Mouse (Mus musculus): ENCODE measurements at regions not wholly inside any gene's neighbourhood (a gene's known extent, or its start where the extent isn't known, plus 50 kb on each side); places are given as distances from the start of the nearest gene placed in this dataset.

GRCm38 (mm10) chr15:87940837-87941236, 396.7 kb downstream of the Fam19a5 start:
- Histone ChIP-seq H3K4me2 (no peak overlapping the region), H3K36me3 (no peaks in the 10 kb centered on the region), H3K9ac (no peak overlapping the region), H3K27ac (replicated peaks) (no peak overlapping the region), H3K9me3 (no peaks in the 10 kb centered on the region), H3K4me3 (no peak overlapping the region), H3K4me1 (replicated peaks) (no peaks in the 10 kb centered on the region), H3K27me3 (no peaks in the 10 kb centered on the region)
- no peak for ATAC-seq (ENCODE audit: low read depth)
- WGBS: 61% methylated on average over 3 of the region's 3 CpGs

GRCm38 (mm10) chr15:87952531-87952930, 408.4 kb downstream of the Fam19a5 start:
- Histone ChIP-seq H3K4me1 (replicated peaks) (no peaks in the 10 kb centered on the region), H3K36me3 (no peaks in the 10 kb centered on the region), H3K27ac (replicated peaks) (no peak overlapping the region), H3K4me3 (no peak overlapping the region), H3K9ac (no peak overlapping the region), H3K9me3 (no peaks in the 10 kb centered on the region), H3K27me3 (no peaks in the 10 kb centered on the region), H3K4me2 (no peak overlapping the region)
- no peak for ATAC-seq (ENCODE audit: low read depth)
- WGBS: 82% methylated on average over 3 of the region's 3 CpGs

GRCm38 (mm10) chr15:87955685-87956256, 411.7 kb downstream of the Fam19a5 start:
- Histone ChIP-seq H3K4me2 (no peak overlapping the region), H3K27ac (replicated peaks) (no peak overlapping the region), H3K27me3 (no peaks in the 10 kb centered on the region), H3K4me1 (replicated peaks) (no peaks in the 10 kb centered on the region), H3K36me3 (no peaks in the 10 kb centered on the region), H3K9me3 (no peaks in the 10 kb centered on the region), H3K4me3 (no peak overlapping the region), H3K9ac (no peak overlapping the region)
- WGBS: 62% methylated on average over 5 of the region's 5 CpGs
- ATAC-seq (ENCODE audit: low read depth): no peak

DNA sequence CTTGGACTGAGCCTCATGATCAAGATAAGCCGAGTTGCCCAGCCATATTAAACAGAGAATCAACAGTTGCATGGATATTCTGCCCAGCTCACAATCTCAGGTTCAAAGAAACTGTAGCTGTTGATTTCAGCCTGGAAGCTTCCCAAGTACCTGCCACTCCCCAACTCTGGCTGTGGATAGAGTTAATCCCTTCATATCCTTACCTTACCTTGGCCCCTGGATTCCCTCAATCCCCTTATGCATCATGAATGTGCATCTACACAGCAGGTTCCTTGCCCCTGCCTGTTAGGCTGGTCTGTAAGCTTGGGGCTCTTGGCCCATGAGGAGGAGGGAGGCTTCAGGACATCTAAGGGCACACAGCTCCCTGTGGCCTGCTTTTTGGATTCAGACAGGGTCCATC, 414.8 kb downstream of the Fam19a5 start:
- no peaks in the 10 kb centered on the region for H3K36me3 ChIP-seq
- H3K4me3 ChIP-seq: no peak overlapping the region
- no peak overlapping the region for H3K27ac ChIP-seq (replicated peaks)
- ATAC-seq (ENCODE audit: low read depth): no peak
- no peaks in the 10 kb centered on the region for H3K9me3 ChIP-seq
- no peak overlapping the region for H3K9ac ChIP-seq
- H3K27me3 ChIP-seq: no peaks in the 10 kb centered on the region
- no peaks in the 10 kb centered on the region for H3K4me1 ChIP-seq (replicated peaks)
- 82% methylated on average over 1 of the region's 1 CpGs for WGBS
- H3K4me2 ChIP-seq: no peak overlapping the region

DNA sequence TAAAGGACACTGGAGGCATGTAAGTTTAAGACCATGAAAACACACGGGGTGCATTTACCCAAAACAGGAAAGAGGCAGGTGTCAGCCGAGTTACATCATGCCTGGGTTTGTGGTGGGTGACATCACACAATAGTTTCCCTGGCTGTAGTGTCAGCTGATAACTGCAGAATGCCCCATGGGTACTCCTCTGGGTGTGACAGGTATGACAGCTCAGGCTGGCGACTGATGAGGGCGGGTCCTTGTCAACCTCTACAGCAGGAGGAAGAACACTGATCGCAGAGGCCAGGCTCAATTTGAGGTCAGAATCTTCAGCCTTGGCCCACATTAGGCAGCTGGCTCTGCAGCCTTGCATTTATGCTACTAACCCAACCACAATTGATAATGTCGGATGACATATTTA, 428.5 kb downstream of the Fam19a5 start:
- Histone ChIP-seq H3K36me3 (no peaks in the 10 kb centered on the region), H3K4me1 (replicated peaks) (no peaks in the 10 kb centered on the region), H3K4me3 (no peak overlapping the region), H3K4me2 (no peak overlapping the region), H3K9me3 (no peaks in the 10 kb centered on the region), H3K9ac (no peak overlapping the region), H3K27me3 (no peaks in the 10 kb centered on the region), H3K27ac (replicated peaks) (no peak overlapping the region)
- 86% methylated on average over 6 of the region's 6 CpGs for WGBS
- no peak for ATAC-seq (ENCODE audit: low read depth)

DNA sequence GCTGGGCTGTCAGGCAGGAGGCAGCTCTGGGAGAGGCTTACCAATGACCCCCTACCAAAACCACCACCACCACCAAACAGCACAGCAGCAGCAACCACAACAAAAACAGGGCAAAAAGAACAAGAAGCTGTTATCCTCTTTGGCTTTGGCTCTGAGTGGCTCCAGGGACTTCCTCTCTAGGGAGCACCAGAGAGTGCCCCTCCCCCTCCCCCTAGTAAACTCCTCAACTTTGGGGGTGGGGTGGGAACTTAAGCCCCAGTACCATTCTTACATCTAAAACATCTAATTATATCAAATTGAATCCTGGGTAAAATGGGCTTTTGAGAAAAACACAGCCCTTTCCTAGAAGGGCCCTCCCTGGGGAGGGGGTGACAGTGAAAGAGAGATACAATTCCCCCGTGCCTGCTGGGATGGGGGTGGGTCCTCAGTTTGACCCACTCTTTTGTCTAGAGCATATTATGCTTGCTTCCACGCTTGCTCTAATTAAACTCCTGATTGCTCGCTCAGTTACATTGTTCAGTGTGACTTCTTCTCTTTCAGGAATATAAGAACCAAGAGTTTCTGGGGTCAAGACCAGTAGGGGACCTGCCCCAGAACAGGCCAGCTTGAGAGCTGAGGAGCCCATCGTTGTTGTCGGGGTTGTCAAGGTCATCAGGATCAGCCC, 443.4 kb downstream of the Fam19a5 start:
- Histone ChIP-seq H3K4me1 (replicated peaks) (peaks cover 10% of the 10 kb centered on the region), H3K4me2 (no peak overlapping the region), H3K36me3 (no peaks in the 10 kb centered on the region), H3K9me3 (no peaks in the 10 kb centered on the region), H3K9ac (no peak overlapping the region), H3K4me3 (no peak overlapping the region), H3K27ac (replicated peaks) (no peak overlapping the region), H3K27me3 (no peaks in the 10 kb centered on the region)
- ATAC-seq (ENCODE audit: low read depth): no peak
- WGBS: 23% methylated on average over 5 of the region's 5 CpGs

DNA sequence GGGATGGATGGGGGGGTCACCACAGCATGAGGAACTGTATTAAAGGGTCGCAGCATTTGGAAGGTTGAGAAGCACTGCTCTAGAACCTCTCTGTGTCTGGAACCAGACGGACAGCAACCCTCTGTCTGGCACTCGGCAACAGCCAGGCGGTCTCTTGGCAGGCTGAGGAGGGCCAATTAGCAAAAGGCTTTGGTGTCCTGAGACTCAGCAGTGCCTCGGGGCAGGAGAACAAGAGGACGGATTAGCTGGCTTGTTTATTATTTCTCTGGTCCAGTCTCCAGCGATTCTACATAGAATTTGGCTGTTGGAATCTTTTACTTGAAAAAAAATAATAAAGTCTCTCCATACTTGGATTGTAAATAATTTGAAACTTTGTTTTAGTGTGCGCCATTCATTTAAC, 450.4 kb downstream of the Fam19a5 start:
- ATAC-seq (ENCODE audit: low read depth): no peak
- no peak overlapping the region for H3K4me2 ChIP-seq
- H3K27ac ChIP-seq (replicated peaks): no peak overlapping the region
- WGBS: 70% methylated on average over 8 of the region's 8 CpGs
- no peaks in the 10 kb centered on the region for H3K36me3 ChIP-seq
- H3K4me3 ChIP-seq: no peak overlapping the region
- H3K4me1 ChIP-seq (replicated peaks): no peaks in the 10 kb centered on the region
- no peaks in the 10 kb centered on the region for H3K27me3 ChIP-seq
- H3K9ac ChIP-seq: no peak overlapping the region
- no peaks in the 10 kb centered on the region for H3K9me3 ChIP-seq

DNA sequence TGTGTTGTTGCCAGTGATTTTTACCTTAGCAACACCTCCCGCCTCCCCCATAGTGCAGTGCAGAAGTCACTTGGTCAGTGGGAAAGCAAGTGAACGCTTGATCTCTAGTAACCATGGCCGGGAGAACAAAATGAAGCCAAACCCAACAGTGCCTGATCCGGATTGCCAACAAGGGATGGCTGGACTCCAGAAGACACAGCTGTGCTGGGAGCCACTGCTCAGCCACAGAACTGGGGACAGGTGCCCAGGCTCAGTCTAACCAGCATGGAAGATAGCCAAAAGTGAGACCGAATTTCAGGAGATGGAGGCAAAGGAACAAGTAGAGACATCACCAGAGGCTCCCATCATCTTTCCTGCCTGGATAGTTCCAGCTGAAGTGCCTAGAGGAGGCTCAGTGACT, 473.0 kb downstream of the Fam19a5 start:
- H3K9me3 ChIP-seq: no peaks in the 10 kb centered on the region
- H3K27me3 ChIP-seq: no peaks in the 10 kb centered on the region
- ATAC-seq (ENCODE audit: low read depth): no peak
- 88% methylated on average over 5 of the region's 5 CpGs for WGBS
- H3K9ac ChIP-seq: no peak overlapping the region
- no peak overlapping the region for H3K4me2 ChIP-seq
- no peak overlapping the region for H3K4me3 ChIP-seq
- H3K27ac ChIP-seq (replicated peaks): no peak overlapping the region
- no peaks in the 10 kb centered on the region for H3K36me3 ChIP-seq
- no peaks in the 10 kb centered on the region for H3K4me1 ChIP-seq (replicated peaks)

- H3K27ac ChIP-seq (replicated peaks): no peak overlapping the region
- peaks cover 18% of the 10 kb centered on the region for H3K4me1 ChIP-seq (replicated peaks)
- no peak overlapping the region for H3K4me3 ChIP-seq
- WGBS: 90% methylated on average over 11 of the region's 11 CpGs
- ATAC-seq (ENCODE audit: low read depth): no peak
- no peak overlapping the region for H3K4me2 ChIP-seq
- H3K9ac ChIP-seq: no peak overlapping the region
- H3K9me3 ChIP-seq: no peaks in the 10 kb centered on the region
- H3K36me3 ChIP-seq: no peaks in the 10 kb centered on the region
- no peaks in the 10 kb centered on the region for H3K27me3 ChIP-seq
Observed at GRCm38 (mm10) chr15:88032751-88033150, 488.7 kb downstream of the Fam19a5 start.

- no peak for ATAC-seq (ENCODE audit: low read depth)
- H3K27ac ChIP-seq (replicated peaks): no peak overlapping the region
Observed at GRCm38 (mm10) chr15:88033725-88034124, 489.6 kb downstream of the Fam19a5 start.

GRCm38 (mm10) chr15:88035486-88035885, 491.4 kb downstream of the Fam19a5 start:
- H3K27ac ChIP-seq (replicated peaks): no peak overlapping the region
- no peak overlapping the region for H3K9ac ChIP-seq
- no peaks in the 10 kb centered on the region for H3K27me3 ChIP-seq
- H3K36me3 ChIP-seq: no peaks in the 10 kb centered on the region
- no peak for ATAC-seq (ENCODE audit: low read depth)
- no peak overlapping the region for H3K4me3 ChIP-seq
- 79% methylated on average over 8 of the region's 8 CpGs for WGBS
- H3K4me2 ChIP-seq: no peak overlapping the region
- peaks cover 18% of the 10 kb centered on the region for H3K4me1 ChIP-seq (replicated peaks)
- H3K9me3 ChIP-seq: no peaks in the 10 kb centered on the region

More at GRCm38 (mm10) chr15:88033725-88034124, 489.6 kb downstream of the Fam19a5 start:
- Histone ChIP-seq H3K4me2 (no peak overlapping the region), H3K4me1 (replicated peaks) (peaks cover 18% of the 10 kb centered on the region), H3K9me3 (no peaks in the 10 kb centered on the region), H3K27me3 (no peaks in the 10 kb centered on the region), H3K9ac (no peak overlapping the region), H3K4me3 (no peak overlapping the region), H3K36me3 (no peaks in the 10 kb centered on the region)
- WGBS: 70% methylated on average over 4 of the region's 4 CpGs

- Histone ChIP-seq H3K4me1 (replicated peaks) (peaks cover 18% of the 10 kb centered on the region), H3K9me3 (no peaks in the 10 kb centered on the region), H3K4me3 (no peak overlapping the region), H3K9ac (no peak overlapping the region), H3K4me2 (no peak overlapping the region), H3K27ac (replicated peaks) (peak overlapping the region; percentile 30; the same call in 1 of the 2 replicates), H3K36me3 (no peaks in the 10 kb centered on the region), H3K27me3 (no peaks in the 10 kb centered on the region)
- WGBS: 43% methylated on average over 22 of the region's 22 CpGs
- ATAC-seq (ENCODE audit: low read depth): peak; percentile 72
Observed at GRCm38 (mm10) chr15:88036146-88037000, 492.3 kb downstream of the Fam19a5 start.

All from neural tube, embryonic 13.5 days (tissue).